Comparison of ENCODE assay signal across 27 mouse cellular contexts in genomic region chr9:56619715-56620114, GRCm38 (mm10).
DNase-seq lines count a peak whose midpoint lies in the region; ATAC-seq and TF ChIP-seq lines count a peak whose summit lies in the region.
"Had no signal": no experiment of that assay in that cellular context is flagged by ENCODE, and none has a peak within 500 bp of the region (broad histone marks: within the 10 kb centered on the region; RNA-seq: fewer than 3 reads in every experiment).

No protein-coding gene starts in this region.

- ATAC-seq in cerebellum, adult (ENCODE audit: insufficient number of reproducible peaks, low FRiP score, low TSS enrichment), result no peak
- ATAC-seq in midbrain, embryonic 11.5 days (ENCODE audit: low FRiP score), result no peak
- no peak for ATAC-seq in midbrain, postnatal 0 days (ENCODE audit: low FRiP score)
- ATAC-seq: forebrain, embryonic 13.5 days; forebrain, embryonic 16.5 days; hindbrain, postnatal 0 days; inflammation-experienced regulatory T-cells, adult 6 months; Patski had no signal

- TF ChIP-seq CTCF in midbrain, postnatal 0 days (IDR thresholded peaks at IDR 0.05), result no peak
- no peak for TF ChIP-seq CTCF in E14TG2a.4 (conservative IDR thresholded peaks at IDR 0.05; ENCODE audit: low read length)
- TF ChIP-seq CTCF in kidney, adult 2 months (conservative IDR thresholded peaks at IDR 0.05; ENCODE audit: insufficient read depth, insufficient read length, low read depth, low read length), result no peak

- in situ Hi-C loops in ES-E14 (cut with MboI; ENCODE audit: low sequenced_read_pairs in 2 of 2, unreplicated experiment in 2 of 2), result no loop called here

- no peak overlapping the region for H3K27ac ChIP-seq in midbrain, embryonic 11.5 days (ENCODE audit: low read depth, low read length)
- no peak overlapping the region for H3K27ac ChIP-seq in midbrain, postnatal 0 days (ENCODE audit: low read depth, low read length)
- no peak overlapping the region for H3K27ac ChIP-seq in ES-E14 (ENCODE audit: insufficient read depth, low read depth, low read length, poor library complexity, severe bottlenecking)
- H3K27ac ChIP-seq in kidney, adult 2 months (ENCODE audit: insufficient read depth, low read depth, low read length), result no peak overlapping the region
- H3K27ac ChIP-seq: forebrain, embryonic 10.5 days; forebrain, embryonic 13.5 days; gastrocnemius, adult 2 months; heart, embryonic 10.5 days; heart, embryonic 13.5 days; hindbrain, embryonic 14.5 days; hindbrain, postnatal 0 days had no signal

- no peak for TF ChIP-seq POLR2A in kidney, adult 2 months (IDR thresholded peaks at IDR 0.05; ENCODE audit: low read depth, low read length)

- H3K9me3 ChIP-seq in midbrain, embryonic 11.5 days (ENCODE audit: control insufficient read depth, low read length), result no peaks in the 10 kb centered on the region
- no peaks in the 10 kb centered on the region for H3K9me3 ChIP-seq in midbrain, postnatal 0 days (ENCODE audit: low read length)
- no peaks in the 10 kb centered on the region for H3K9me3 ChIP-seq in E14TG2a.4 (ENCODE audit: low read length)
- H3K9me3 ChIP-seq in ES-E14 (ENCODE audit: control insufficient read depth, insufficient read depth, low read depth, low read length), result no peaks in the 10 kb centered on the region
- H3K9me3 ChIP-seq: forebrain, embryonic 10.5 days; forebrain, embryonic 13.5 days; G1E; heart, embryonic 10.5 days; heart, embryonic 13.5 days had no signal

- H3K9ac ChIP-seq in midbrain, embryonic 11.5 days (ENCODE audit: low read length), result no peak overlapping the region
- no peak overlapping the region for H3K9ac ChIP-seq in midbrain, postnatal 0 days (replicated peaks; ENCODE audit: low read length, poor library complexity, severe bottlenecking)
- peak overlapping the region; percentile 11; the same call in 1 of the 2 replicates for H3K9ac ChIP-seq in ES-E14 (ENCODE audit: insufficient read depth, low read depth, low read length, poor library complexity, severe bottlenecking)
- H3K9ac ChIP-seq: forebrain, embryonic 13.5 days; heart, embryonic 13.5 days; hindbrain, embryonic 14.5 days had no signal

- H3K4me1 ChIP-seq in midbrain, embryonic 11.5 days (ENCODE audit: control insufficient read depth, insufficient read depth, low read length), result no peaks in the 10 kb centered on the region
- H3K4me1 ChIP-seq in midbrain, postnatal 0 days (ENCODE audit: insufficient read depth, low read length), result no peaks in the 10 kb centered on the region
- peaks cover 52% of the 10 kb centered on the region for H3K4me1 ChIP-seq in E14TG2a.4 (replicated peaks; ENCODE audit: low read depth, low read length)
- peaks cover 0 to 15% of the 10 kb centered on the region in 2 experiments; a peak in 1 of 4 replicates for H3K4me1 ChIP-seq in ES-E14 (ENCODE audit: control insufficient read depth in 2 of 2, insufficient read depth in 2 of 2, low read length in 2 of 2, poor library complexity in 1 of 2)
- no peaks in the 10 kb centered on the region for H3K4me1 ChIP-seq in kidney, adult 2 months (ENCODE audit: control insufficient read depth, insufficient read depth, low read length)

- H3K4me3 ChIP-seq in midbrain, embryonic 11.5 days (ENCODE audit: low read depth, low read length), result no peak overlapping the region
- no peak overlapping the region for H3K4me3 ChIP-seq in midbrain, postnatal 0 days (ENCODE audit: low read depth, low read length)
- H3K4me3 ChIP-seq in E14TG2a.4 (replicated peaks; ENCODE audit: low read length), result peak overlapping the region; percentile 72
- H3K4me3 ChIP-seq in ES-E14 (ENCODE audit: insufficient read depth in 1 of 2, low read depth in 1 of 2, low read length in 2 of 2, poor library complexity in 1 of 2, severe bottlenecking in 1 of 2), result peak overlapping the region; percentile 33 to 48; a peak in 3 of 4 replicates
- no peak overlapping the region for H3K4me3 ChIP-seq in kidney, adult 2 months (ENCODE audit: insufficient read depth, low read depth, low read length)
- H3K4me3 ChIP-seq: forebrain, embryonic 10.5 days; forebrain, embryonic 13.5 days; gastrocnemius, adult 2 months; heart, embryonic 10.5 days; heart, embryonic 13.5 days had no signal

- H3K36me3 ChIP-seq in midbrain, embryonic 11.5 days (ENCODE audit: control insufficient read depth, insufficient read depth, low read length), result no peaks in the 10 kb centered on the region
- H3K36me3 ChIP-seq in midbrain, postnatal 0 days (ENCODE audit: insufficient read depth, low read length), result peaks cover 46% of the 10 kb centered on the region
- H3K36me3 ChIP-seq in E14TG2a.4 (ENCODE audit: insufficient read depth, low read length) (no peaks in the 10 kb centered on the region), ES-E14 (ENCODE audit: control insufficient read depth, insufficient read depth, low read length, poor library complexity, severe bottlenecking) (no peaks in the 10 kb centered on the region)
- no peaks in the 10 kb centered on the region for H3K36me3 ChIP-seq in kidney, adult 2 months (ENCODE audit: control insufficient read depth, insufficient read depth, low read length)
- H3K36me3 ChIP-seq: forebrain, embryonic 10.5 days; G1E; heart, embryonic 10.5 days; heart, embryonic 13.5 days had no signal

- peak; percentile 57 to 64 for DNase-seq in cerebellum, postnatal 10 days
- peak; percentile 21 for DNase-seq in midbrain, embryonic 11.5 days (ENCODE audit: low spot score, missing footprints)
- DNase-seq in midbrain, postnatal 0 days (ENCODE audit: low spot score), result no peak
- DNase-seq in ES-E14 (ENCODE audit: low read depth, low spot score), result no peak
- DNase-seq in frontal cortex, adult 2 months (ENCODE audit: extremely low spot score in 1 of 2, low spot score in 1 of 2), result no peak
- DNase-seq in kidney, adult 2 months, result no peak
- DNase-seq: adrenal gland, adult 2 months; adrenal gland, postnatal 14 days; cerebellum, adult 11-12 months; cerebellum, adult 8-10 months; gastrocnemius, adult 2 months; gastrocnemius, postnatal 14 days; heart, adult 18-20 months; heart, postnatal 14 days; heart, postnatal 4 days had no signal

- no peak overlapping the region for H3K4me2 ChIP-seq in midbrain, embryonic 11.5 days
- H3K4me2 ChIP-seq in midbrain, postnatal 0 days (ENCODE audit: low read depth, low read length, poor library complexity, severe bottlenecking), result no peak overlapping the region
- H3K4me2 ChIP-seq: forebrain, embryonic 13.5 days; heart, embryonic 13.5 days; hindbrain, embryonic 14.5 days had no signal

- WGBS in midbrain, embryonic 11.5 days, result 79% methylated on average over 23 of the region's 23 CpGs
- whole genome bisulfite sequencing in midbrain, postnatal 0 days, result 87% methylated on average over 23 of the region's 23 CpGs
- 90% methylated on average over 23 of the region's 23 CpGs for WGBS in kidney, adult 2 months

- H3K27me3 ChIP-seq in midbrain, embryonic 11.5 days (ENCODE audit: control insufficient read depth, insufficient read depth, low read length), result peaks cover 25% of the 10 kb centered on the region
- no peaks in the 10 kb centered on the region for H3K27me3 ChIP-seq in midbrain, postnatal 0 days (ENCODE audit: insufficient read depth, low read length)
- peaks cover 85% of the 10 kb centered on the region for H3K27me3 ChIP-seq in E14TG2a.4 (ENCODE audit: insufficient read depth, low read length)
- no peaks in the 10 kb centered on the region for H3K27me3 ChIP-seq in kidney, adult 2 months (replicated peaks; ENCODE audit: control insufficient read depth, insufficient read depth, low read length)

TF ChIP-seq in ES-E14, 5 proteins besides CTCF, POLR2A, EP300 and RAD21:
- TF ChIP-seq HCFC1 (IDR thresholded peaks at IDR 0.05; ENCODE audit: borderline replicate concordance, insufficient read depth, low read length), result no peak
- no peak for TF ChIP-seq MAFK (IDR thresholded peaks at IDR 0.05; ENCODE audit: insufficient read depth, low read depth, low read length)
- no peak for TF ChIP-seq ZNF384 (IDR thresholded peaks at IDR 0.05; ENCODE audit: low read depth, low read length)
- no peak for TF ChIP-seq CHD2 (IDR thresholded peaks at IDR 0.05; ENCODE audit: low read depth, low read length)

Comparison
In these comparisons a context has a peak if more than half of its experiments do, and no peak if none do; other contexts are left out.
1. DNase-seq: peak in cerebellum, postnatal 10 days (2 of 2) and midbrain, embryonic 11.5 days (single experiment); none in midbrain, postnatal 0 days (single experiment), ES-E14 (single experiment), frontal cortex, adult 2 months (0 of 2) and kidney, adult 2 months (single experiment).
2. H3K4me3 ChIP-seq: peak in E14TG2a.4 (single experiment) and ES-E14 (2 of 2); none in midbrain, embryonic 11.5 days (single experiment), midbrain, postnatal 0 days (single experiment) and kidney, adult 2 months (single experiment).